Mouse (Mus musculus): Measurements from ENCODE around the gene Tmem247. TPM values are rescaled to one million over a fixed set of nuclear protein-coding genes. Genes with fewer than 3 reads are reported as not detected.

Tmem247 gene
- polyA plus RNA-seq, 1 experiment: not detected

DNA sequence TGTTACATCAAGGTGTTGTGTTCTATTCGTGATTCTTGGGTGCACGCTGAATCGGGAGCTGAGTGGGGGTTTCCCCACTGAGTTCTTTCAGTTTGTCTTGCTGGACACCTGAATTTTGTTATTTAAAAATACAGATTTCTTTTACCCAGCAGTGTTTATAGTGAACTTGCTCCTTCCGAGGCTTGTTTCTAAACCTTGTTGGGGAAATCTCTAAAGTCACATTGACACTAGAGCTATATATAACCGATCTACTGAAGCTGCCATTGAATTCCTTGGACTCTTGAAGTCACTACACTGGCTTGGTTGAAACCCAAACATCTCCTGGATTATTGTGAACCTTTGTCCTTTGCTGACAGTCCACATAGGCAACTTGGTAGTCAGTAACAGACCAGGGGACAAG lies 40.1 kb downstream of the Tmem247 start:
- WGBS: 93% methylated on average over 5 of the region's 5 CpGs
- Histone ChIP-seq H3K27ac (ENCODE audit: insufficient read depth, low read length) (no peak overlapping the region), H3K27me3 (ENCODE audit: control insufficient read depth, insufficient read depth, low read length) (no peaks in the 10 kb centered on the region), H3K4me3 (replicated peaks; ENCODE audit: insufficient read depth, low read depth, low read length) (no peak overlapping the region), H3K4me1 (ENCODE audit: control insufficient read depth, insufficient read depth, low read length) (0 out of 2 replicates have a peak, but pooled peaks cover 3% of the 10 kb centered on the region)
- no peak for TF ChIP-seq CTCF (IDR thresholded peaks at IDR 0.05; ENCODE audit: borderline replicate concordance, insufficient read depth, low read depth, low read length)
- TF ChIP-seq POLR2A (IDR thresholded peaks at IDR 0.05; ENCODE audit: borderline replicate concordance, insufficient read depth, low read length): no peak
- no peak for DNase-seq

DNA sequence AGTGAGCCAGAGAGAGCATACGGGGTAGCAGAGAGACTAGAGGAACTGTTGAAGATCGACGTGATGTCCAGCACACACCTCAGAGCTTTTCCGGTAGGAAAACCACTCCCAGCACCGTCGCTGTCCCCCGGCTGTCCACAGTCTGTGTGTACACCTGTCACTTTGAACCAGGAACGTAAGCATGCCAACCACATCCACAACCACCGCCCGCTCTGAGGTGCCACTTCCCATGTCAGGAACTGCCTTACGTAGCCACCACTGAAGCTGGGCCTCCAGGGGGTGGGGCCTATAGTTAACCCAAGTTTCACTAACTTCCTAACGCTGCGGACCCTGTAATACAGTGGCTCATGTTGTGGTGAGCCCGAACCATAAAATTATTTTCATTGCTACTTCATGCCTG lies 40.8 kb downstream of the Tmem247 start:
- WGBS: 88% methylated on average over 14 of the region's 14 CpGs
- Histone ChIP-seq H3K4me1 (ENCODE audit: control insufficient read depth, insufficient read depth, low read length) (0 out of 2 replicates have a peak, but pooled peaks cover 3% of the 10 kb centered on the region), H3K27ac (ENCODE audit: insufficient read depth, low read length) (no peak overlapping the region), H3K27me3 (ENCODE audit: control insufficient read depth, insufficient read depth, low read length) (no peaks in the 10 kb centered on the region), H3K4me3 (replicated peaks; ENCODE audit: insufficient read depth, low read depth, low read length) (no peak overlapping the region)
- no peak for TF ChIP-seq CTCF (IDR thresholded peaks at IDR 0.05; ENCODE audit: borderline replicate concordance, insufficient read depth, low read depth, low read length)
- TF ChIP-seq POLR2A (IDR thresholded peaks at IDR 0.05; ENCODE audit: borderline replicate concordance, insufficient read depth, low read length): no peak
- no peak for DNase-seq

- TF ChIP-seq CTCF (IDR thresholded peaks at IDR 0.05; ENCODE audit: borderline replicate concordance, insufficient read depth, low read depth, low read length) (no peak), POLR2A (IDR thresholded peaks at IDR 0.05; ENCODE audit: borderline replicate concordance, insufficient read depth, low read length) (no peak)
- 36% methylated on average over 8 of the region's 8 CpGs for WGBS
- Histone ChIP-seq H3K27ac (ENCODE audit: insufficient read depth, low read length) (no peak overlapping the region), H3K4me3 (replicated peaks; ENCODE audit: insufficient read depth, low read depth, low read length) (no peak overlapping the region), H3K27me3 (ENCODE audit: control insufficient read depth, insufficient read depth, low read length) (no peaks in the 10 kb centered on the region), H3K4me1 (ENCODE audit: control insufficient read depth, insufficient read depth, low read length) (0 out of 2 replicates have a peak, but pooled peaks cover 3% of the 10 kb centered on the region)
- DNase-seq: peak; percentile 26 to 38
These were observed 44.2 kb downstream of the Tmem247 start for GRCm38 (mm10) chr17:86961301-86961841.

GRCm38 (mm10) chr17:86962297-86962893 lies 45.2 kb downstream of the Tmem247 start:
- TF ChIP-seq CTCF (IDR thresholded peaks at IDR 0.05; ENCODE audit: borderline replicate concordance, insufficient read depth, low read depth, low read length) (peak; percentile 64), POLR2A (IDR thresholded peaks at IDR 0.05; ENCODE audit: borderline replicate concordance, insufficient read depth, low read length) (no peak)
- DNase-seq: peak; percentile 79 to 82
- H3K4me1 ChIP-seq (ENCODE audit: control insufficient read depth, insufficient read depth, low read length): 0 out of 2 replicates have a peak, but pooled peaks cover 3% of the 10 kb centered on the region
- H3K27me3 ChIP-seq (ENCODE audit: control insufficient read depth, insufficient read depth, low read length): no peaks in the 10 kb centered on the region
- 0% methylated on average over 24 of the region's 24 CpGs for WGBS
- H3K27ac ChIP-seq (ENCODE audit: insufficient read depth, low read length): no peak overlapping the region; the same call in 1 of the 2 replicates
- H3K4me3 ChIP-seq (replicated peaks; ENCODE audit: insufficient read depth, low read depth, low read length): peak overlapping the region; percentile 75

GRCm38 (mm10) chr17:86962894-86963585 lies 45.9 kb downstream of the Tmem247 start, which contains the start of gene Rhoq:
Gene Rhoq, plus strand, starts transcription at chr17:86963082.
- Histone ChIP-seq H3K4me3 (replicated peaks; ENCODE audit: insufficient read depth, low read depth, low read length) (peak within 1 kb of the TSS; percentile 75), H3K27me3 (ENCODE audit: control insufficient read depth, insufficient read depth, low read length) (no peaks in the 10 kb centered on the region), H3K4me1 (ENCODE audit: control insufficient read depth, insufficient read depth, low read length) (0 out of 2 replicates have a peak, but pooled peaks cover 3% of the 10 kb centered on the region), H3K27ac (ENCODE audit: insufficient read depth, low read length) (no peak within 1 kb of the TSS; the same call in 1 of the 2 replicates)
- no peak for TF ChIP-seq CTCF (IDR thresholded peaks at IDR 0.05; ENCODE audit: borderline replicate concordance, insufficient read depth, low read depth, low read length)
- no peak for TF ChIP-seq POLR2A (IDR thresholded peaks at IDR 0.05; ENCODE audit: borderline replicate concordance, insufficient read depth, low read length)
- WGBS: 1% methylated on average over 71 of the region's 86 CpGs
- peak; percentile 71 to 76 for DNase-seq

GRCm38 (mm10) chr17:86963586-86963902 lies 46.4 kb downstream of the Tmem247 start:
- Histone ChIP-seq H3K4me3 (replicated peaks; ENCODE audit: insufficient read depth, low read depth, low read length) (peak overlapping the region; percentile 75), H3K4me1 (ENCODE audit: control insufficient read depth, insufficient read depth, low read length) (0 out of 2 replicates have a peak, but pooled peaks cover 3% of the 10 kb centered on the region), H3K27me3 (ENCODE audit: control insufficient read depth, insufficient read depth, low read length) (no peaks in the 10 kb centered on the region), H3K27ac (ENCODE audit: insufficient read depth, low read length) (no peak overlapping the region)
- WGBS: 1% methylated on average over 26 of the region's 26 CpGs
- peak in 1 of 2 experiments; percentile 22 for DNase-seq
- TF ChIP-seq CTCF (IDR thresholded peaks at IDR 0.05; ENCODE audit: borderline replicate concordance, insufficient read depth, low read depth, low read length) (no peak), POLR2A (IDR thresholded peaks at IDR 0.05; ENCODE audit: borderline replicate concordance, insufficient read depth, low read length) (no peak)

- 3% methylated on average over 6 of the region's 6 CpGs for WGBS
- Histone ChIP-seq H3K4me1 (ENCODE audit: control insufficient read depth, insufficient read depth, low read length) (0 out of 2 replicates have a peak, but pooled peaks cover 3% of the 10 kb centered on the region), H3K4me3 (replicated peaks; ENCODE audit: insufficient read depth, low read depth, low read length) (peak overlapping the region; percentile 34), H3K27me3 (ENCODE audit: control insufficient read depth, insufficient read depth, low read length) (no peaks in the 10 kb centered on the region), H3K27ac (ENCODE audit: insufficient read depth, low read length) (no peak overlapping the region)
- peak; percentile 22 to 24 for DNase-seq
- TF ChIP-seq CTCF (IDR thresholded peaks at IDR 0.05; ENCODE audit: borderline replicate concordance, insufficient read depth, low read depth, low read length) (no peak), POLR2A (IDR thresholded peaks at IDR 0.05; ENCODE audit: borderline replicate concordance, insufficient read depth, low read length) (no peak)
These were observed 46.9 kb downstream of the Tmem247 start for GRCm38 (mm10) chr17:86964041-86964440.

Data from cerebellum, adult 2 months (tissue).